Mouse (Mus musculus): ENCODE results near the gene Cacna1h. TPM values are rescaled to one million over a fixed set of nuclear protein-coding genes. Genes with fewer than 3 reads are reported as not detected.

Gene Cacna1h
- total RNA-seq, 2 experiments from 2014 or later = 6.1 to 6.7 TPM

GRCm38 (mm10) chr17:25408302-25408999 is 25.1 kb downstream of the Cacna1h start:
- DNase-seq = no peak

GRCm38 (mm10) chr17:25407352-25407751 is 26.2 kb downstream of the Cacna1h start:
- no peak for DNase-seq

GRCm38 (mm10) chr17:25406011-25406441 is 27.6 kb downstream of the Cacna1h start:
- peak in 1 of 2 experiments; percentile 16 for DNase-seq

DNA sequence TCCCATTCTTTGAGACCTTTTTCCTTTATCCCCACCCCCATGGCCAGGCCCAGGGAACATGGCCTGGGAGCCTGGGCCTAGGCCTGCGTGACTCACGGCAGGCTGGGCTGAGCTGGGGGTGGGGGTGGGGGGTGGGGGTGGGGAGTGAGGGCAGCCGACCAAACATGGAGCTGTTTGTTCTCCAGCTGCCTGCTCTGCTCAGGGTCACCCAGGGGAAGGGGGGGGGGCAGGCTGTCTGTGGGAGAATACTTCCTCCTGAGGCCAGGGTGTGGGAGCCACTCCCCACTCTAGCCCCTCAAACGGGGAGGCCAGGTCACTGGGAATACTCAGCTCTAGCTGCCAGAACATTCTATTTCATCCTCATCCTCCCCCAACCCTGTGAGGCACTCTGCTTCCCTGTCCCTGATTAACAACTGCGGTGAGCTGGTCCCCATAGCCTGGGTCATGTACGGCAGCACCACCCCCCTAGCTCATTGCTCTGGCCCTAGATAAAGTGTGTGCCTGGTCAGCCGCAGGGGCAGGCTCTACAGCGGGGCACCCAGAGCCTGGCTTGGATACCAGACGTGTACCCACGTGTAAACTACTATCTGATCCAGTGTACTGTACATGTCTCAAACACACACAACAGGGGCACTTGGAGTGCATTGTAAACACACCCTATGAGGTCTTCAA is 28.2 kb downstream of the Cacna1h start:
- DNase-seq = peak; percentile 12 to 14

DNA sequence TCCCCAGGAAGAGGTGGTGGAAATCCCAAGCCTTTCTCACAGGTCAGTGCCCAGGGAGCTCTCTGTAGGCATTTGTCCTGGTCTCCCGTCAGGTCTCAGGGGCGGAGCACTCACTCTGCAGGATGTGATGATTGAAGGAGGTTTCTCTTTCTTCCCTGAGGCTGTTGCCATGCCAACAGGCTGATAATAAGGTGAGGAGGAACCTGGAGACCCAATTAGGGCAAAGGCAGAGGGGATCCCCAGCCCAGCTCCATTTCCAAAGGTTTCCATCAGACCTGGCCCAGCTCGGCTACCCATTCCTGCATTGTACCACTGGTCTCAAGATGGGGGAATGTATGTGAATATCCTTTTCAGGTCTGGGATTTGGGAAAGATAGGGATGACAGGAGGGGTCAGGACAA is 29.4 kb downstream of the Cacna1h start:
- DNase-seq = no peak

DNA sequence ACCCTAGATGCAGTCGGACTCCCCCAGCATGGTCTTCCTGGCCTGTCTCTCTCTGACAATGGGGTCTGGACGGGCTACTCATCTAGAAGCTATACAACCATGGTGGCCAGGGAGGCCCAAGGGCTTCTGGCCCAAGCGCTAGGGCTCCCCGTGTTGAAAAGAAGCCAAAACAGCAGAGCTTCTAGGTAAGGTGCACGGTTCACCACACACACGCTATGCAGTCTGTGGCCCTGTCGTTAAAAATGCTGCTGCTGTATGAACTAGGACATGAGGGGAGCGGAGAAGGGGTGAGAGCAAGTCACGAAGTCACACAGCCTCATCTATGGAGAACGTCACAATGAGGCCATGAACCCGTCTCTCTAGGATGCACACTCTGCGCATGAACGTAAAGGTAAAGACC is 31.4 kb downstream of the Cacna1h start:
- DNase-seq = no peak

GRCm38 (mm10) chr17:25401491-25401890 is 32.1 kb downstream of the Cacna1h start:
- DNase-seq = no peak

DNA sequence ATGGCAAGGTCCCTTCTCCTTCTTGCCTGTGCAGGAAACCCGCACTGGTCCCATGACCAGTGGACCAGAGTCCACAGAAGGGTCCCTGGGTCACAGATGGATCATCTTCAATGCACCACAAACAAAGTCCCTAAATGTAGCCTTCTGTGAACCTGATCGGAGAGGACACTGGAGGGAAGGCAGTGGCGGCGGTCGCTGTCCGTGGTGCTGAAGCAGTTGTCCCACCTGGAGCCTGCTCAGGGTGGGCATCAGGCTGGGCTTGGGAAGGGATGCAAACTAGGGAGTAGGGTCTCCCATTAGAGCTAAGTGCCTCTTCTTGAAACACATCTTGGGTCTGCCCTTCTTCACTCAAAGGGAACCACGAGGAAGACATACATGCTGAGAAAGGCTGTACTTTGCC is 33.1 kb downstream of the Cacna1h start:
- DNase-seq = peak in 1 of 2 experiments; percentile 49

DNA sequence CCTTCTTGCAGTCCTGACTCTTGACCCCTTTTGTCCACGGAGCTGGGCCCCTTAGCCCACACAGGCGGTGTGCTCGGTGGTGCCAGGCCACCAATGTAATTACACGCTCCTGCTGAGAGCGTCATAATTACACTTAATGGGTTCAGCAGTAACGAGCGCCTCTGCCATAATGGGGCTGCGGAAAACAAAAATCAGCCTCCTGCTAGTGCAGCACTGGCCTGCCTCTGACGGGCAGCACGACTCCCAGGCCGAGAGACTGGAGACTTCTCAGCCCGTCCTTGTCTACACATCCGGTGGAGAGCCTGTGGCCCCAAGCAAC is 35.1 kb downstream of the Cacna1h start:
- DNase-seq = no peak

GRCm38 (mm10) chr17:25397804-25398519 is 35.6 kb downstream of the Cacna1h start:
- DNase-seq = peak; percentile 54 to 86

DNA sequence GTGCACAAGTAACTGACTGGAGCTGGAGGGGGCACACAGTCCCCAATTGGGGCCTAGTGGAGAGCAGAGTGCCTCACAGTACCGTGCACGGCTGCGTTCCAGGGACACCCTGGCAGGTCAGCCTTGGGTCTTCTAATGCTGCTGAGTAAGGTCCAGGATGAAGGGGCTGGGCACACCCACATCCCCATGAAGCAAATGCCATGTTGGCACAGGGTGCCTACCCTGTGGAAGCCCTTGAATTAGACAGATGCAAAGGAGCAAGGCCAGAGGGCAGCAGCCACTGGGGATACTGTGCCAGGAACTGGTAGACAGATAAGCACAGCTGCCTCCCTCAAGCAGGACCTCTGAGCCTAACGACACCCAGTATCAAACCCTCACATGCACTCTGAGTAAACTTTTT is 39.1 kb downstream of the Cacna1h start:
- DNase-seq = no peak

DNA sequence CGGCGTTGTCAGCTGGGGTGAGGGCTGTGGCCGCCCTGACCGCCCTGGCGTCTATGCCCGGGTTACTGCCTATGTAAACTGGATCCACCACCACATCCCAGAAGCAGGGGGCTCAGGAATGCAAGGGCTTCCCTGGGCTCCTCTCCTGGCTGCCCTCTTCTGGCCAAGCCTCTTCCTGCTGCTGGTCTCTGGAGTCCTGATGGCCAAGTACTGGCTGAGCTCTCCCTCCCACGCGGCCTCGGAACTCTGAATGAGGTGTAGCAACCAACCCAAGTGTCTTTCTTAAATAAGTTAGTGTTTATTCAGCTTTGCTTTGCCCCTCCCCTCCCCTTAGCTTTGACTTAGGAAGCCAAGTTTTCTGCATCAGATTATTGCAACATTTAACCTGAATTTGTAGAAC is 59.6 kb downstream of the Cacna1h start:
- DNase-seq = peak in 1 of 2 experiments; percentile 8

DNA sequence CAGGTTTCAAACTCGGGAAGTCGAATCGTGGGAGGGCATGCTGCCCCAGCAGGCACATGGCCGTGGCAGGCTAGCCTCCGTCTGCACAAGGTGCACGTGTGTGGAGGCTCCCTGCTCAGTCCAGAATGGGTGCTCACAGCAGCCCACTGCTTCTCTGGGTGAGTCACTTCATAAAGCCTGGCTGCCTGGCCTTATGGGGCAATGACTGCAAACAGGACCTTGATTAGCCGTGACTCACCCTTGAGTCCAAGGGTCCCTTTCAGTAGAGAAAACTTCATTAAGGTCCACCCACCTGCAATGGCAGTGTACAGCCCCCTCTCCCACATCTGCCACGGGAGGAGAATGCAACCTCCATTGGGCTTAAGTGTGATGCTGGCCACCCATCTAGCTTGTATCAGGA is 61.1 kb downstream of the Cacna1h start:
- DNase-seq = no peak

DNA sequence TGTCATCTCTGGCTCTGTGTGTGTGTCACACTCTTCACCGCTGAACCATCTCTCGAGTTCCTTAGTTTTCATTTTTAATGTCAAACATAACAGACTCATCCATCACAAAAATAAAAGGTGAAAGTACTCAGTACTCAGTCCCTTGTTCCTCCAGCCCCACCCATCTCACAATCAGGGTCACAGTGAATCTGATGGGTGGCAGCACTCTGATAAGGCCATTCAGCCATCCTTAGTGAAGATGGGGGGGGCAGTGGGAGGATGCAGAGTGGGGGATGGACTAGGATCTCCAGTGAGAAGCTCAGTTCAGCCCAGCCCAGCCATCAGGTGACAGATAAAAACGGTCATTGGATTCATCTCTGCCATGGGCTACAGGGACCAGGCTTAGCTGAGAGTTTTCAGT is 64.6 kb downstream of the Cacna1h start, which contains the start of gene Tpsg1:
TSS of gene Tpsg1 (plus strand) at position 301 of the 400 bp plus-strand sequence.
- no peak for DNase-seq

DNA sequence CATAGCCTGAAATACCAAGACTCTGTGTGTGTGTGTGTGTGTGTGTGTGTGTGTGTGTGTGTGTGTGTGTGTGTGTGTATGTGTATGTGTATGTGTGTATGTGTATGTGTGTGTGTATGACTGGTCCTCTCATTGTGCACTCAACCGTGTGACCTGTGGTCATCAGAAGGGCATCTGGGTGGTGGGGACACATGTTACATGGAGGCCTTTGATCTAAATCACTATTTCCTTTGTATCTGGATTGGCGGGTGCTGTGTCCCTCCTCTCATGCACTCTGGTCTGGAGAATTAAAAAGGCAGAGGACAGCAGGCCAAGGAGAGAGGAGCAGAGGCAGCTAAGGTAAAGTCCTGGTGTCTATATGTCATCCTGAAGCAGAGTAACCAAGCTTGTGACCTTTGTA is 67.6 kb downstream of the Cacna1h start, which contains the start of gene Tpsb2:
TSS of gene Tpsb2 (plus strand) at position 301 of the 400 bp plus-strand sequence.
- no peak for DNase-seq

DNA sequence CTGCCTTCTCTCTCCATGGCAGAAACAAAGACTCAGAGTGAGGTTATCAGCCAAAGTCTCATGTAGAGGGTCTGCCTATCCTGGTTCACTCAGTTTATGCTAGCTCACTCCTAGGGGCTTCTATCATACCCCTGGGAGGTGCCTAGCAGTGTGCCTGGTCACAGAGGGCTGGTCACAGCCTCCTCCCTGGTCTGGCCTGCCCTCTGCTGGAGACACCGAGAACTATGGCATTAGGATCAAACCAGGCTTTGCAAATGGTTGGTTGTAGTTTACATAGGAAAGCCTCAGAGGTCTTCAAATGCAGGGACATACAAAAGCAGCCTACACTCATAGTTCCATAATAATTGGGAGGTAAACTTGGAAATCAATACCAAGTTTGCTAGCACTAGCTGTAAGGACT is 69.9 kb downstream of the Cacna1h start:
- DNase-seq = peak; percentile 16 to 64

DNA sequence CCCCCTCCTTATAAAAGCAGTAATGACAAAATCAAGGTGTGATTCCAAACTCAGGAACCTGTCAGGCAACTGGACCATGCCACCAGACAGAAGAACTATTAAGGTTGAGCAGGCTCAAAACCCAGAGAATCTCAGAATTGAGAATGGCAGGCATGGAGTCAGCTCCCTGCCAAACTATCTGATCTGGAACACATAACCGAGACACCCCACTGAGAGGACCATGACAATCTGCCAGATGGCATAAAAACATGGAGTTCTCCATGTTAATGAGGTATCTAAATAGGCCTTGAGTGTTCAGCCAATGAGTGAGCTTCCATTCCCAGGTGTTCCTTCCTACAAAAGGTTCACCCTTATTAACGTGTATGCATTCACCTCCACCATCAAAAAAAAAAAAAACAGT is 72.3 kb downstream of the Cacna1h start:
- DNase-seq = no peak

DNA sequence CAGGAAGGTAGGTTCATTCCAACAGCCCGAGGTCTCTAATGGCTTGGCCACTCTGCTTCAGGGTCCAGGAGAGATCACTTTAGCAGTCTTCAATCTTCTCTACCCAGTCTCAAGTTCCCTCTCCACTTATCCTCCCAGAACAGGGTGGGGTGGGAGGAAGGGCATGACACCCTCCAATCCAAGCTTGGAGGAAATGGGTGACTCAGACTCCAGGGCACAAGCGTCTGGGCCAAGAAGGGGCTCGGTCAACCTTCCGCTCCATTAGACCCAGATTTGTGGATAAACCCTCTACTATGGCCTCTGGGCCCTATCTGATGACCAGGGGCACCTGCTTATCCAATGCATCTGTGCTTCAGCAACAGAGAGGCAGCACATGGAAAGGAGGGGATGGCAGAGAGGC is 88.1 kb downstream of the Cacna1h start, which contains the start of gene Tpsab1:
TSS of gene Tpsab1 (minus strand) at position 101 of the 400 bp plus-strand sequence.
- DNase-seq = no peak

DNA sequence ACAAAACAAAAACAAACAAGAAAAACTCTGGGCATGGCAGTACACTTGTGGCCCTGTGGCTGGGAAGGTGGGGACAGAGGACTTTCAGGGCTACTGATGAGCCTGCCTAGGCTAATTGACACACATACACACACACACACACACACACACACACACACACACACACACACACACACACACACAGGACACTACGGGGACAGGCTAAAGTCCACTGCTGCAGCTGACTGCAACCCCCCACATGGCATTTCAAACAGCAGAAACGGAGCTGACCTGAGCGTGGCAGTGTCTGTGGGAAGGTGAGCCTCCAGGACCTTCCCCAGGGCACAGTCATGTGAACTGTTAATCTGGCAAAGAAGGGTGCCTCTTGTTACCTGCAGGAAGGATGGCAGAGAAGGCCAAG is 92.1 kb downstream of the Cacna1h start:
- DNase-seq = no peak

DNA sequence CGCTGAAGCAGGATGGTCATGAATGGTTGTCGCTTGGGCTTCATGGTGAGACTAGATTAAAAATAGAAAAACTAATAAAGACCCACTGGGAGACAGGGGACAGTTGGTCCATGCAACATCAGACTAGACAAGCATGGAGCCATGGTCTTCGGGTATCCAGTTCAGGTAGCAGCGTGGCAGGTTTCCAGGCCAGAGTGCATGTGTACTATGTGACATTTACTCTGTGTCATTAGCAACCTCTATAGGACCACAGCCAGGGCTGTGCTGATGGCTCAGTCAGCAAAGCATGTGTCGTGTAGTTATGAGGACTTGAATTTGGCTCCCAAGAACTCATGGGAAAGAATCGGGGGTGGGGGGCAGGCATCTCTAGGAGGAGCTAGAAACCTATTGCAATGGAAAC is 93.6 kb downstream of the Cacna1h start:
- DNase-seq = no peak

DNA sequence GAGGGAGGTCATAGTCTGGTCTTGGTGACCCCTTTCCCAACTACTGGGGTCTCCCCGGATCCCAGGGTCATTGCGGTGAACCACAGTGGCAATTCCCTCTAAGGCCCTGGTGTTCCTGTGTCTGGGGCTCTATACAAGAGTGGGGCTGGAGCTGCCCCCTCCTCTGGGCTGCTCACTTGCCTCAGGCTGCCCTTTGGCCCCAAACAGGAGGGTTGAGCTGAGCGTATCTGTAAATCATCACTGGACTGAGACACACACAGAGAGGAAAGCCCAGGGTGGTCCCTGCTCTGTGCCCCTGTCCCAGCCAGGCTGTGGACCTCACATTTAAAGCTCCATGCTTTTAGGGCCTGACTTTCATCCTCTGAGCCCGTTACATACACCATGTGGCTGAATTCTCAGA is 95.4 kb downstream of the Cacna1h start:
- no peak for DNase-seq

DNA sequence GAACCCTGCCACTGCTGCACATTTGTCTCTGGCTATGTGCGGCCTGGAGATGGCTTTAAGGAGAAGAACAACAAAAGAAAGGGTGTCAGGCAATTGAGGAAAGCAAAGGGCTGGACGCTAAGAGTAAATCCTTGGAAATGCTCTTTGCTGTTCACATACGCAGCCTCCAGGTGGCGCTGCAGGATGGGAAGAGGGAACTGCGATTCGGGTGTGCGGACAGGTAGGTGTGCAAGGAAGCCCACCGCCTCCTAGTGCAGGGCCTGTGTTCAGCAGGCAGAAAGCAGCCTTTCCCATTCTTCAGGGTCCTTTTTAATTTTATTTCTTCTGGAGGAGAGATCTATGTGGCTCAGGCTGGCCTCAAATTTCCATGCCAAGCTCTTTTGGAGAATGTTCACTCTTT is 99.6 kb downstream of the Cacna1h start:
- peak; percentile 3 to 58 for DNase-seq

DNA sequence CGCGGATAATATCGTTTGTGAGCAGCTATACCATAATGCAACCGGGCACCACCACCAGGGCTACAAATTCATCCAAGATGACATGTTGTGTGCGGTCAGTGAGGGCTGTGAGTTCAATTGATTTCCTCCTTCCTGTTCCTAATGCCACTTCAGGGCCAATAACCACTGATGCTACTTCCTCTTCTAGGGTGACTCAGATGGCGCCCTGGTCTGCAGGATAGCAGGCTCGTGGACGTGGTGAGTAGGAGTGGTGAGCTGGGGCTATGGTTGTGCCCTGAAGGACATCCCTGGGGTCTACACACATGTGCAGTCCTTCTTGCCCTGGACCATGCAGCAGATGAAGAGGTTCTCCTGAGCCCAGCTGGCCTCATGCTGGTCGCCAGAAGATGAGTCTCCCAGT is 101.3 kb downstream of the Cacna1h start:
- DNase-seq = no peak

Data from heart, adult 18-20 months (tissue).